Mouse (Mus musculus) forebrain, embryonic 10.5 days (tissue): ENCODE measurements at regions not wholly inside any gene's neighbourhood (a gene's known extent, or its start where the extent isn't known, plus 50 kb on each side); places are given as distances from the start of the nearest gene placed in this dataset.

Experiments
- DNase-seq: peaks from one replicate; pipeline ENCODE4 v3.0.0-alpha.2; 2017; ENCODE audit warnings: low spot score; ENCODE audit errors: extremely low spot score
- H3K27ac ChIP-seq: fragments of 300-500 bp; sonication (generic); 2 replicates; pipeline ENCODE4 v1.5.1; 2016; ENCODE audit warnings: mild to moderate bottlenecking
- H3K27me3 ChIP-seq: fragments of 300-500 bp; sonication (generic); 2 replicates; pipeline ENCODE4 v1.6.1; 2016; ENCODE audit warnings: mild to moderate bottlenecking; ENCODE audit not compliant: poor library complexity, severe bottlenecking
- H3K36me3 ChIP-seq: fragments of 300-500 bp; sonication (generic); replicated peaks from 2 replicates; pipeline ENCODE4 v1.6.1; 2016; ENCODE audit warnings: mild to moderate bottlenecking, moderate library complexity
- H3K4me1 ChIP-seq: fragments of 300-500 bp; sonication (generic); 2 replicates; pipeline ENCODE4 v1.6.1; 2016
- H3K4me3 ChIP-seq: fragments of 300-500 bp; sonication (generic); 2 replicates; pipeline ENCODE4 v1.5.1; 2016; ENCODE audit warnings: mild to moderate bottlenecking, moderate library complexity
- H3K9me3 ChIP-seq: fragments of 300-500 bp; sonication (generic); 2 replicates; pipeline ENCODE4 v1.6.1; 2016; ENCODE audit warnings: mild to moderate bottlenecking, moderate library complexity
- WGBS: fragments of 180-500 bp; shearing (Covaris S2); methylation state at CpG from one replicate; pipeline ENCODE4 v1.1.7; 2016; 5-methylcytosine and 5-hydroxymethylcytosine counted together

DNA sequence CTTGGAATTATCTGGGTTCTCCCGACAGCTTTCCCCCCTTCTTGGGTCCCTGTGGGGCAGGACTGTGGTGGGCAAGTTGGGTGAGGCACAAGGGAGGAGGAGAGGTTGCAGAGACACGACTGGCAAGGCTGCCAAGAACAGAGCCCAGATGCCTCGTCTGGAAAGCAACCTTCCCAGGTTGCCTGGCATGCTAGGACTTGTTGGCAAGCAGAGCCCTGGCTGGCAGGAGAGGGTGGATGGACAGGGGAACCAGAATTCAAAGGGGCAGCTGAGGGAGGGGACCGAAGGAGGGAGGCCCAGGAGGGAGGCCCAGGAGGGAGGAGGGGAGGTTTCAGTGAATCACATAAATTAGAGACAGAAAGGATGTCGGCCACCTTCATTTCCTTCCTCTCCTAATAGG, 274.8 kb downstream of the Sox9 start:
- Histone ChIP-seq H3K9me3 (no peaks in the 10 kb centered on the region), H3K27me3 (0 out of 2 replicates have a peak, but pooled peaks cover 7% of the 10 kb centered on the region), H3K27ac (peak overlapping the region; percentile 78), H3K36me3 (peaks cover 9% of the 10 kb centered on the region; the same call in 1 of the 2 replicates), H3K4me1 (peaks cover 40% of the 10 kb centered on the region), H3K4me3 (no peak overlapping the region)
- 12% methylated on average over 5 of the region's 5 CpGs for WGBS
- no peak for DNase-seq

DNA sequence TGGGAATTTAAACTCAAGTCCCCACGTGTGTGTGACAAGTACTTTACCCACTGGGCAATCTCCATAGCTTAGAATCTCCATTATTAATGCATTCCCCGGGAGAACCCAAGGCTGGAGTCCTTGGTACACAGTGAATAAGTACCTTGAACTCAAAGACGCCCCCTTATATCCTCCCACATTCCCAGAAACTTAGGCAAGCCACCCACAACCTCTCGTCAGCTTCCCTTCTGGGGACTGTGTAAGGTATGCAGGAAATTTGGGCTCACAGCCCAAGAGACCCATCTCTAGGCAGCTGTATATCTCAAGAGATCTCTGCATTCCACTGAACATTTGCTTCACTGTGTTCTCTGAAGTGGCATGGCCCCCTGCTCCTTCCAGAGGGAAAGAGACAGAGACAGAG, 288.3 kb downstream of the Sox9 start:
- Histone ChIP-seq H3K27ac (no peak overlapping the region), H3K4me3 (no peak overlapping the region), H3K9me3 (peaks cover 7% of the 10 kb centered on the region), H3K4me1 (peaks cover 40% of the 10 kb centered on the region), H3K27me3 (no peaks in the 10 kb centered on the region; the same call in 1 of the 2 replicates), H3K36me3 (0 out of 2 replicates have a peak, but pooled peaks cover 5% of the 10 kb centered on the region)
- WGBS, result 91% methylated on average over 4 of the region's 4 CpGs
- no peak for DNase-seq

DNA sequence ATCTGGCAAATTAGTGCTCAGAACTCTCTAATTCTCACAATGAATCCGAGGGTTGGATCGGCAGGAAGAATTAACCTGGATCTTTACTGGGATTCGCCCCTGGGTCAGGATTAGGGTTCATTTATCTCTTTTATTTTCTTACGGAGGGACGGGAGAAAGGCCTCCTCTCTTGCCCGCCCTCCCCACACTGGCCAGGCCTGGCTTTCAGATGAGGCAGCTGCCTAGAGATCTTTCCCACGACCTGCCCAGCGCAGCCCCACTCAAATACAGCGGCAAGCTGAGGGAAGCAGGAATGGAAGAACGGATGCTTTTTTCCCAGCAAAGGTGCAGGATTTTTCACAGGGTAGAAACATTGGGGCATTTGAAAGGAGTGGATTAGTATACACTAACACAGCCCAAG, 289.9 kb downstream of the Sox9 start:
- DNase-seq, result no peak
- peaks cover 5% of the 10 kb centered on the region; the same call in 1 of the 2 replicates for H3K36me3 ChIP-seq
- H3K4me3 ChIP-seq, result no peak overlapping the region
- WGBS, result 27% methylated on average over 10 of the region's 10 CpGs
- H3K27ac ChIP-seq, result peak overlapping the region; percentile 63; the same call in 1 of the 2 replicates
- peaks cover 31% of the 10 kb centered on the region for H3K4me1 ChIP-seq
- H3K27me3 ChIP-seq, result no peaks in the 10 kb centered on the region
- peaks cover 15% of the 10 kb centered on the region for H3K9me3 ChIP-seq

DNA sequence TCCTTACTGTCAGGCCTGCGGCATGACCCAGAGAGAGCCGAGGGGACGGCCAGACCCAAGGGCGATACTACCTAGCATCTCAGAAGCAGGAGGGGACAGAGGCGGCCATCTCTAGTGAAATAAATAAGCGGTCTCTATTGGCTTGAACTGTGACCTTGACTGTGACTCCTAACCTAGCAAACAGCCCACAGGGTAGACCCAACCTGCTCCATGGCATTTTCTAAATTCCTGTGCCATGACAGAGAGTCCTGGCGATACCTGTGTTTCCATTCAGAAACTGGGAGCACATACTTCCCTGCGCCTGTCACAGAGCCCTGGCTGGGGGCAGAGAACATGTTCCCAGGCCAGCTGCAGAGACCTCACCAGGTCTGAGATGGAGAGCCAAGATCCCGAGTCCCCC, 292.3 kb downstream of the Sox9 start:
- 90% methylated on average over 9 of the region's 9 CpGs for WGBS
- no peaks in the 10 kb centered on the region for H3K27me3 ChIP-seq

DNA sequence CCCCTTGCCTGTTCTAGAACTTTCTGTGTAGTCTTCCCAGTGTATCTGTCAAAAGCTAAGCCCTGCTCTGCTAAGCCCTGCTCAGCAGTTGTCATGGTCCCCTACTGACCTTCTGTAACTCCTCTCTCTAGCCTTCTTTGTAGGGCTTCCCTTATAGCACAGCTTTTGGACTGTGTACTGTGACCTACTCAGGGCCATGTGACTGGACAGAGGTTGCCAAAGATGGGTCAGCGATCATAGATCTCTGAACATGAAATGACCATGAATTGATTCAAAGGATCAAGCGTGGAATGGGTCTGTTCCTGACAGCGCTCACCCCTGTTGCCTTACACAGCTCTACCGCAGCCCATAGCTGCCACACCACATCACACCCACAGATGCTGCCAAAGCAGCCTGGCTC, 294.3 kb downstream of the Sox9 start:
- no peak for DNase-seq
- no peaks in the 10 kb centered on the region; the same call in 1 of the 2 replicates for H3K36me3 ChIP-seq
- H3K4me1 ChIP-seq, result peaks cover 21% of the 10 kb centered on the region
- no peak overlapping the region for H3K4me3 ChIP-seq
- WGBS, result 96% methylated on average over 4 of the region's 4 CpGs
- peaks cover 8% of the 10 kb centered on the region; the same call in 1 of the 2 replicates for H3K9me3 ChIP-seq
- no peaks in the 10 kb centered on the region for H3K27me3 ChIP-seq
- H3K27ac ChIP-seq, result no peak overlapping the region

More for the DNA sequence above, 292.3 kb downstream of the Sox9 start:
- Histone ChIP-seq H3K4me3 (no peak overlapping the region), H3K27ac (no peak overlapping the region), H3K9me3 (peaks cover 9% of the 10 kb centered on the region; the same call in 1 of the 2 replicates), H3K36me3 (peaks cover 3% of the 10 kb centered on the region; the same call in 1 of the 2 replicates), H3K4me1 (peaks cover 26% of the 10 kb centered on the region)
- no peak for DNase-seq

DNA sequence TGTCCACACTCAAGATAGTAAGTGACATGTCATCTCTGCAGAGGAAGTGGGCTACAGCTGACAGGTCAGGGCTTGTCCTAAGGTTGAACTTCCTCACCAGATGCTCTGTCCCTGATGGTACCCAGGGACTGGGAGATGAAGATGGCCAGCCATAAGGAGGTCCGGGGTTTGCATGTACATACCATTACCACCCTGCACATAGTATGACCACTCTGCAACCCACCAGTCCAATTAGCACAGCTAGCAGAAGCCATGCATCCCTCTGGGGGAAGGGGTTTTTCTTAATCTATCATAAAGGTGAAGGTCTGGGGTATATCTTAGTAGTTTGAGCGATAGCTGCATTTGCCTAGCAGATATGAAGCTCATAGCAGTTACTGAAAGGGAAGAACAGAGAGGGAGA, 298.3 kb downstream of the Sox9 start:
- Histone ChIP-seq H3K4me3 (no peak overlapping the region), H3K27ac (no peak overlapping the region), H3K36me3 (no peaks in the 10 kb centered on the region; the same call in 1 of the 2 replicates), H3K9me3 (peaks cover 8% of the 10 kb centered on the region; the same call in 1 of the 2 replicates), H3K4me1 (peaks cover 7% of the 10 kb centered on the region; the same call in 1 of the 2 replicates), H3K27me3 (no peaks in the 10 kb centered on the region)
- 100% methylated on average over 2 of the region's 2 CpGs for WGBS
- no peak for DNase-seq

DNA sequence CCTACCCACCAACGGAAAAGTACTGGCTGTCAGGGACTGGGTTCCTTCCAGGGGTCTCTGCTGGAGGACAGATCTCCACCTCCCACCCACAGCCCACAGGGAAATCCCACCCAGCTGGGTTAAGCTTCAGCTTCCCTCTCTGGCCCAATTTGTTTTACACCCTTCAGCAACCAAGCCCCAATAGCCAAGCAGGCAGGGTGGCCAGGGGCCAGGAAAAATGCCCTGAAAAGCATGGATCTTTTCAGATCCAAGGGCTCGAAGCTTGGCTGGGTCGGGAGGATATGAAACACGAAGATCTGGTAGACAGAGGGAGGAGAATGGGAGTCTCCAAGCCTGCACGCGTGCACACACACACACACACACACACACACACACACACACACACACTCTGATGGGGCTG, 302.4 kb downstream of the Sox9 start:
- Histone ChIP-seq H3K36me3 (no peaks in the 10 kb centered on the region), H3K9me3 (no peaks in the 10 kb centered on the region), H3K27ac (peak overlapping the region; percentile 16; the same call in 1 of the 2 replicates), H3K4me3 (no peak overlapping the region), H3K4me1 (peaks cover 19% of the 10 kb centered on the region), H3K27me3 (no peaks in the 10 kb centered on the region)
- no peak for DNase-seq
- WGBS, result 92% methylated on average over 6 of the region's 6 CpGs

DNA sequence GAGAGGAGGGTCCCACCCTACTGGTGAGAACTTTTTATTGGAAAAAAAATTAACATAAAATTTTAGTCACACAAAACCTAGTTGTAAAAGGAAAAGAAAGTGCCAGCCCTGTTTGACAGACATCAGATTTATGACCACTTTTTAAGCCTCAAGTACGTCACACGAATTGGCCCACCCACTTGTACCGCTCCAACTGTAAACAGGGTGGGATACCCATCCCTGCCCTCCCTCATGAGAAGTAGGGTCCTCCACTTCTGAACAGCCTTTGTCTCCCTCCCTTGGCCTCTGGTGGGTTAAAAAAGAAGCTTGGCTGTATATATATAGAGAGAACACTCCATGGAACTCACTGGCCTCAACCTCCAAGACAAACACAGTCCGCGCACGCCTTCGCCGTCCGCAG, 303.5 kb downstream of the Sox9 start:
- DNase-seq, result no peak
- Histone ChIP-seq H3K9me3 (no peaks in the 10 kb centered on the region), H3K4me1 (peaks cover 19% of the 10 kb centered on the region), H3K4me3 (no peak overlapping the region), H3K27me3 (no peaks in the 10 kb centered on the region), H3K27ac (no peak overlapping the region), H3K36me3 (no peaks in the 10 kb centered on the region)
- WGBS, result 93% methylated on average over 9 of the region's 9 CpGs

DNA sequence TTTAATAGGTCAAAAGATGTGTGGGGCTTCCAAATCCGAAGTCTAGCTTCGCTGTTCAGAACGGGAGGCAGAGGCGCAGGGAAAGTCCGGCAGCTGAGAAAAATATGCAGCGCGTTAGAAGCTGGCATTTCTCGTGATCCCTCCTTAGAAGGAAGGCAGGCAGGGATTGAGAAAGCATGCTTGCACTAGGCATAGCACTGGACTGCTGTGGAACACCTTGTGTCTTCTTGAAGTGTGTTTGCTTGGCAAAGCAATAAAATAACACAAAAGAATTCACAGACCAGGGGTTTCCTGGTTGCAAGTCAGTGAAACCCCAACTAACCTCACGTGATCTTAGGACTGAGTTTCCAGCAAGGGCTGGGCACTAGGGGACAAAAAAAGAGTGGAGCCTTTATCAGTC, 305.1 kb downstream of the Sox9 start:
- Histone ChIP-seq H3K9me3 (peaks cover 5% of the 10 kb centered on the region; the same call in 1 of the 2 replicates), H3K36me3 (no peaks in the 10 kb centered on the region), H3K4me3 (no peak overlapping the region), H3K27ac (peak overlapping the region; percentile 53), H3K4me1 (peaks cover 24% of the 10 kb centered on the region), H3K27me3 (no peaks in the 10 kb centered on the region)
- WGBS, result 72% methylated on average over 9 of the region's 9 CpGs
- no peak for DNase-seq

DNA sequence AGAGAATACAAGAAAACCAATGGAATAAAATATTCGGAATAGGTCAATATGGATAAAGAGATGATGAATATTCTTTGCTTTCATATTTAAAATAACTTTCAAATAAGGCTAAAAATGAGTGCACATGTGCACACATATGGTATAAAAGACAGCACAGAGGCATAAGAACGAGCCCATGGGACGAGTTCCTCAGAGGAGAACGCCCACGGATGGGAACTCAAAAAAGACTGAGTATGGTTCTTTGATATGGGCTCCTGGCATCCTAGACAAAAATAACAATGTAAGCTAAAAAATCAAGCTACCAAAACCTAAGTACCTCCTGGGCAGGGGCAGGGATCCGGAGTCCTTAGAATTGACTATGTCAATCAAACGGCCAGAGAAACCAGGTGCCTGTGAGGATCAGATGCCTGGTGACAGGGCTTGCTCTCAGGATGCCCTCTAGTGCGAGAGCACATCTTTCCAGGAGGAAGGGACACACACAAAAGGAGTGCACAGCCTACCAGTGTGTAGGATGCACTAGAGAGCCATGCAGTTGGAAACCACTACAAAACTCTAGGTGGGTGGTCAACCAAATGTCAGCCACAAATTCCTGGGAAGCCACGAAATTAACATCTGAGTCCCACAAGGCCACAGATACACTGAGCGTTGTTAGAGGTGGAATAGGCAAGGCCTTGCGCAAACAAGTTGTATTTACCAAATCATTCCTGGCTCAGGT, 307.8 kb downstream of the Sox9 start:
- DNase-seq, result no peak
- Histone ChIP-seq H3K27me3 (no peaks in the 10 kb centered on the region), H3K36me3 (no peaks in the 10 kb centered on the region), H3K4me1 (peaks cover 30% of the 10 kb centered on the region), H3K9me3 (peaks cover 5% of the 10 kb centered on the region; the same call in 1 of the 2 replicates), H3K4me3 (no peak overlapping the region), H3K27ac (no peak overlapping the region)
- 90% methylated on average over 11 of the region's 11 CpGs for WGBS

DNA sequence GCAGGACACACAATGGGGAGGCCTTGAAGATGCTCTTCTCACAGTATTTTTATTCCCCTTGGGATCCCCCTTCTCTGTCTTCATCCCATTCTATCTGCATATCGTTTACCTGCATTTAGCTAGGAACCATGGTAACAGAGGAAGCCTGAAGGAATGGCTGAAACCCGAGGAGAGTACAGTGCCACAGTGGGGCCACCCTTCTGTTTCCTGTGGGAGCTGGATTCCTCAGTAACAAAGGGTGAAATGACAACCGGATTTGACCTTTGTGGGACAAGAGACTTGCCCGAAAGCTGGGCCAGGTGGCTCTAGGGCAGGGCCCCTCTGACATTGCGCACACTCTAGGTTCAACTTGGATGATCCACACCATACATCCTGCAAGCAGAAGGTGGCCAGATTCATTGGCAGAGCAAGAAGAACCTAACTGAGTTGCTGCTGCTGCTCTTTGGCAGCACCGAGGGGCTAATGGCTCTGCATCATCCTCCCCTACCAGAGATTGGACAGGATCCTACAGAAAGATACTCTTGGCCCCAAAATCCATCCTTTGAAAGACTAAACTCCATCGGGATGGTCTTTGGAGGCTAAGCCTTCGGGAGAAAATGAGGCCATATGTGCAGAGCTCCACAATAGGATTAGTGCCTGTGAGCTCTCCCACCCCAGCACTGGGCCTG, 310.0 kb downstream of the Sox9 start:
- H3K4me3 ChIP-seq, result no peak overlapping the region
- DNase-seq, result no peak

DNA sequence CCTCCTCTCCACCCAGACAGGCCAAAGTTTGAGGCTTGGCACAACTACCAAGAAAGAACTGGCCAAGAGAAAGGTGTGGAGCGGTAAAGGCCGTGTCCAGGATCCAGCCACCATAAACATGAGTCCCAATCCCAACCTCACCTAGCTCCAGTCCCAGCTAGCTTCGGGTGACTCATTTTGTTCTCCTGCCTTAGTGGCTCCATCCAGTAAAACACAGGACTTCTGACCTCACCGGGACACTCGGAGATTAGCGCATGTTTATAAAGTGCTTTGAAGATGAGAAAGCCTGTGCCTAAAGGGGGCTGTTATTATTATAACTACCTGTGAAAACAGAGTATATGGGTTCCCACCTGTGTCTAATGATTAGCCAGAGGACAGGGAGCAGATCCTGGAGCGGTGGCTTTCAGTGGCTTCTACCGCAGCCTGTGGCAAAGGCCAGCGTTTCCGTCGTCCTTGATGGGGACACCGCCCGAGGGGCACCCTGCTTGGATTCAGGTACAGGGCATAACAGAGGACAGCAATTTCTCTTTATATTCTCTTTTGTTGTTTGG, 311.9 kb downstream of the Sox9 start:
- Histone ChIP-seq H3K36me3 (no peaks in the 10 kb centered on the region), H3K9me3 (peaks cover 5% of the 10 kb centered on the region; the same call in 1 of the 2 replicates), H3K27ac (no peak overlapping the region), H3K27me3 (no peaks in the 10 kb centered on the region), H3K4me1 (peaks cover 22% of the 10 kb centered on the region), H3K4me3 (no peak overlapping the region)
- DNase-seq, result no peak
- WGBS, result 95% methylated on average over 13 of the region's 13 CpGs

More for the DNA sequence above, 310.0 kb downstream of the Sox9 start:
- 73% methylated on average over 8 of the region's 8 CpGs for WGBS
- H3K27me3 ChIP-seq, result no peaks in the 10 kb centered on the region
- H3K36me3 ChIP-seq, result no peaks in the 10 kb centered on the region
- peaks cover 5% of the 10 kb centered on the region; the same call in 1 of the 2 replicates for H3K9me3 ChIP-seq
- H3K27ac ChIP-seq, result 0 out of 2 replicates have a peak overlapping the region, but pooled peaks have one; percentile 9
- peaks cover 28% of the 10 kb centered on the region for H3K4me1 ChIP-seq
